Mouse (Mus musculus) adrenal gland, adult 8-10 months (tissue): Measurements from ENCODE around the gene Arf1. TPM values are rescaled to one million over a fixed set of nuclear protein-coding genes. Genes with fewer than 3 reads are reported as not detected.
"Not testable (repeated sequence)": the region's sequence is repeated elsewhere in the genome, so short reads cannot be mapped to it uniquely, and the experiment has no call there.

ENCODE experiments used
- DNase-seq: peaks from one replicate; pipeline ENCODE4 v3.0.0; 2022
- total RNA-seq, 4 experiments: library from RNA; stranded (reverse); gene quantifications; 2 replicates each; pipeline ENCODE4 v1.2.4; 2022

Arf1 gene
- total RNA-seq, 4 experiments from 2014 or later, result 408 to 506 (median 446) TPM

DNA sequence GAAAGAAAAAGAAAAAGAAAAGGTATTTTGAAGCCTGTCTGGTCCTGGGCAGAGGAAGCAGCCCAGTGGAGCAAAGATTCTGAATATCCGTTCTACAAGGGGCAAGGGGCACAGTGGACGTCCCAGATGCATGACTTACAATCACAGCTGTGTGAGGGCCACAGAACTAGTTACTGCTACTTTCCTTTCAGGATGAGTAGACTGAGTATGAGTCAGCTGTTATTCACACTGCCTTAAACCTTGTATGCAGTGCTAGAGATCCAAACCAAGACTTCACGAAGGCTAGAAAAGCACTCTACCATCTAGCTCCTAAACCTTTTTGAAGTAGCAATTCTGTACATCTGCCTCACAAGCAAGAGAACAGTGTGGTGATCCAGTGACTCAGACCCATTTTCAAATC lies 1.8 kb downstream of the Arf1 start:
- DNase-seq, result no peak

DNA sequence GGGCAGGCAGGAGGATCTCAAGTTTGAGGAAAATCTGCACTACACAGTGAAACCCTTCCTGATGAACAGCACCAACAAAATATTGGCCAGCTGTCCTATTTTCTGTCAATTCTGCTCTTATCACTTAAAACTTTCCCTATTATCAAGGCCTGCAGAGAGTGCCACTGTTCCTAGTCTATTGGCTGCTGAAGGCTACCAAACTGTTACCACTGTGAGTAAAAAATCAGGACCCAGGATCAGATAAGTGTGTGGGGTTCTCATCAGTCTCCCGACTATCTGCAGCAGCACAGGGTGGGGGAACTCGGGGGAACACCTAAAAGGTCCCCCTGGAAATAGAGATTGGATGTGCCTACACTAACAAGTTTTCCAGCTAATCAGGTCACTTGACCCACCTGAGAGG lies 2.9 kb downstream of the Arf1 start:
- DNase-seq, result no peak

DNA sequence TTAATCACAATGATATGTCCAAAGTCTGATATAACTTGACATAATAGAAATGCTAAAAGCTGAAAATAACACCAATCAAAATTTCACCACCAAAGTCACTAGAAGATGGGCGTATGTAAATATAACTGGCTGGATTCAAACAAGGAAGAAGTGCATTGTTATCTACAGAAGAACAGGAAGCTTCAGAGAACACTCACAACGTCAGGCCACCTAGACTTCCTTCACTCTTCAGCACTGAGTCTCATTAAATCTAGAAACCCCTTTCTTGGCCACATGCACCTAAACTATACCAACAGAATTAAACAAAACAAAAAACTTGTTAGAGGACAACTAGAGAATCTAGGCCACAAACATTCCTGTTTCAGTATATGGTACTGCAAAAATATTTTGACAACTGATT lies 3.6 kb downstream of the Arf1 start:
- no peak for DNase-seq

DNA sequence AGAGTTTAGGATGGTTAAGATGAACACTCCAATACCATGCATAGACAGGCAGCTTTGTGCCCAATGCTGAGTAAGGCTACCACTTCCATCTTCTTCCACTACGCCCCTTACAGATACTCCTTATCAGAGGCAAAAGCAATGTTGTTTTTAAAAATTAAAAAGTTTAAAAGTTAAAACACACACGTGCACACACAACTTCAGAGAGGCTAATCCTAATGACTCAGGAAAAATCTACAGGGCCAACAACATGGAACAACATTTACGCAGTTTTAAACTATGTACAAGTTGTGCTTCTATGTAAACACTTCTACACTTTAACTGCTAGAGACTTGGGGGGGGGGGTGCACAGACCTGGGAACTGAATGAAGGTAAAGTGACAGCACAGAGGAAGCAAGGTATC lies 4.0 kb downstream of the Arf1 start:
- DNase-seq, result no peak

DNA sequence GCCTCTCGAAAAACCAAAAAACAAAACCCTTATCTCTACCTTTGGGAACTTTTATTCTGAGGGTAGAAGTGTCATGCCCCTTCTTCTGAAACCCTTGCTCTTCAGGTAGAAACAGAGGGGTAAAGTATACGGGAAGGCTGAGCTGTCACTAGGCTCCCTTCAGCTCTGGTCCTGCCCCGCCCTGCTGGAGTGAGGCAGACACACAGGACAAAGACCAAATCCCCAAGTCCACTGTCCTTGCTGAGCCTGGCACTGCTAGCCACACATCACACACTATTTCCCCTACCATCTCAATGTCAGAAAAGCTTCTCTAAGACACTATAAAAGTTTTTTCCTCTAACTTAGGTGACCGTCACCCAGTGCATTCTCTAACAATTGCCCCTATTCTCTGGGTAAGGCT lies 5.8 kb downstream of the Arf1 start:
- DNase-seq, result no peak

DNA sequence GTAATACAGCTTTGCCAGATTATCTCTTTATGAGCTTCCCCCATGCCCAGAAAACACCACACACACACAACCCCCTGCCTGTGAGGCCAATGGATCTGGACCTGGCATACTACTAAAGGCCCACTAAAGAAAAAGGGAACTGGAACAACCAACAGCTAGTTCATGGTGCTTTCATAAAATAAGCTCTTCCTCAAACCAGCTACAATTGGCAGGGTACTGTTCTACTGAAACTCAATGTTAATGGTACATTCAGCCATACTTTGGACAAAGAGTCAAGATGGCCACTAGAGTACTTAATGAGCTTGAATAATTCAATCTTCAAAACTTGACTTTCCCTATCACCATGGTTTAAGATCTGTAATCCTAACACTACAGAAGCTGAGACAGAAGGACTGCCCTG lies 6.5 kb downstream of the Arf1 start:
- DNase-seq, result no peak

DNA sequence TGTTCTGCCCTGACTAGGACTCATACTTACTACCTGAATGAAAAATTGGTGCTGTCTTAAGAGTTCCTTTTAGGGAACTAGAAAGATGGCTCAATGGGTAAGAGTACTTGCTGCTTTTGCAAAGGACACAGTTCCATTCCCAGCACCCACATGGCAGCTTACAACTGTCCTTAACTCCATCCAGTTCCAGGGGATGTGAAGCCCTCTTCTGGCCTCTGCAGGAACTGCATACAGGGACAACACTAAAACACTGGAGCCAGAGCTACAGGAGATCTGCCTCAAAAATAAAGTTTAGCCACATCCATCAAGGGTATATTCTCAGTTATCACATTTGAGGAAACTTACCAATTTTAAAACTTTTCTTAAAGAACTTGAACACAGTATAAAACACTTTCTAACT lies 9.0 kb downstream of the Arf1 start:
- no peak for DNase-seq

DNA sequence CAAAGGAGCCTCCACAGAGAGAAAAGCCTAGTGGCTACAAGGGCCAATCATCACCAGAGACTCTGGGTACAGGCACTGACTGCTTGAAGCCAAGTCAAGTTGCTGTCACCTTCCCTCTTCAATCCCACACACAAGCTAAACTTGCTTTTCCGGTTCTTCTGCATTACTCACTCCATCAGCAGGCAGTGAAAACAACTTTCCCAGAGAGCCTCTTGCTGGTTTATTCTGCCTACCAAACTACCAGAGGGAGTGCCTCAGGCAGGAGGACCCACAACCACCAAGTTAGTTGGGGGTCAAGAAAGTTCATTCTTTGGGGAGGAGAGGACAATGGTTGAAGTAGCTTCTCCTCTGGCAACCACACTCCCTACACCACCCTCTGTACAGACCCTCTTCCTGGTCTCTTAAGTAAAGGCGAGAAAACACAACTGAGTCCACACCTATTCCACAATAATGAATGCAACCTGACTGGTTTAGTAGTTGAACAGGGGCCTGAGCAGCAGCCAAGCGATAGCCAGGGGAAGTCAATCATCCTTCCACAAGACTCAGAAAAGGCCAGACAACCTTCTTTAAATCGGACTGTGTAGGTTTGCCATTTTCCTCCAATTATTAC lies 9.6 kb downstream of the Arf1 start:
- DNase-seq, result no peak

DNA sequence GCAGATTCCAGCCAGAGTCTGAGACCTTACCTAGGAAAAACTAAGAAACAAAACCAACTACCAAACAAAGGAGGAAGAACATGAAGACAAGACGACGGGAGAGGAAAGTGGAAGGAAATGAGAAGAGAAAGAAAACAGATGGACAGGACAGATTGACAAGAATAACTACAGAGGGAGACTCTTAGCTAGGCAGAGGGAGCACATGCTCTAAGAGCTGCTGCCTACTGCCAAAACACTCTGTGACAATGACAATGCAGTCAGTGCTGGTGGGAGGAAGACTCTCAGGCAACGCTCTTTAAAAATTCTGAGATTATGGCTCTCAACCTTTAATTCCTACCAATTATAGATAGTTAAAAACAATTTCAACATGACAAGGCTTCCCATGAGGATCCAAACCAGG lies 11.1 kb downstream of the Arf1 start:
- no peak for DNase-seq

DNA sequence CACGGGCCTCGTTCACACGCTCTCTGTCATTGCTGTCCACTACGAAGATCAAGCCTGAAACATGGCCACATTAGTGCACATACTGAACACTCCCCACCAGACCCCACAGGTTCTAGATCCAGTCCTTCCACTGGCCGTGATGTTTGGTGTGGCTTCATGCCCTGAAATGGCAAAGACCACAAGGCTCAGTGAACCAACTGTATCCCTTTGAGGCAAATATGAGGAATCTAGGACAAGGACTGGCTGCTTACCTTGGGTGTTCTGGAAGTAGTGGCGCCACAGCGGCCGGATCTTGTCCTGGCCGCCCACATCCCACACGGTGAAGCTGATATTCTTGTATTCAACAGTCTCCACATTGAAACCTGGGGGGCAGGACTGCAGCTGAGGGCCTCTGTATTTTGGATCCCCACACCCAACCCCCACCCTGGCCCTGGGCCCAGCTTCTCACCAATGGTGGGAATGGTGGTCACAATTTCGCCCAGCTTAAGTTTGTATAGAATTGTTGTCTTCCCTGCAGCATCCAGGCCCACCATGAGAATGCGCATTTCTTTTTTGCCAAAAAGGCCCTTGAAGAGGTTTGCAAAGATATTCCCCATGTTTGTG lies 15.1 kb downstream of the Arf1 start:
- DNase-seq, result no peak

DNA sequence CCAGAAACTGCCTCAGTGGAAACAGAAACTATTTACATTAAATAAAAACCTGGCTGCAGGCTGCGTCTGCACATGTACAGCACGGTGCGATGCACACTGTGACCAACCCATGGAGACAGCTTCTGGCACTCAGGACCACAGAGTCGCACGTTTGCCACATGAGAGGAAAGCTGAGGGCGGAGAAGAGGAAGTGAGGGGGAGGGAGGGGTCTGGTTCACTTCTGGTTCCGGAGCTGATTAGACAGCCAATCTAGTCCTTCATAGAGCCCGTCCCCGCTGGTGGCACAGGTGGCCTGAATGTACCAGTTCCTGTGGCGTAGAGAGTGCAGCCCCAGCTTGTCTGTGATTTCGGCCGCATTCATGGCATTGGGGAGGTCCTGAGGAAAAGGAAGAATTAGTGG lies 15.8 kb downstream of the Arf1 start:
- DNase-seq, result not testable (repeated sequence)

DNA sequence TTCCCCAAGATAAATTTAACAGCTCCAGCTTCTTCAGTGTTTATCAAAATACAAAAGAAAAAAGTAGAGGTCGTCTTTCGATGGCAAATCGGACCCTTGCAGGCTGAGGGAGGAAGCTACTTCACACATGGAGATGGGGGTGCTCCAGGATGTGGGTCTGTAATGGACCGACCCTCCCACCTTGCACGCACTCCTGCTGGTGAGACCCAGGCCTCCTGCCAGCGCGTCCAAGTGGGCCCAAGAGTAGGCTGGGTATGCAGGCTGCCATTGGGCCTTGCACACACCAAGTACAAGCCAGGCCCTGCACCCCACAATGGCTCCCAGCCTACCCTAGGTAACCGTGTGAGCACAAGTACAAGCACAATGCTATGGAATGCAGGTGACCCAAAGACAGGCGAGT lies 16.5 kb downstream of the Arf1 start:
- not testable (repeated sequence) for DNase-seq

DNA sequence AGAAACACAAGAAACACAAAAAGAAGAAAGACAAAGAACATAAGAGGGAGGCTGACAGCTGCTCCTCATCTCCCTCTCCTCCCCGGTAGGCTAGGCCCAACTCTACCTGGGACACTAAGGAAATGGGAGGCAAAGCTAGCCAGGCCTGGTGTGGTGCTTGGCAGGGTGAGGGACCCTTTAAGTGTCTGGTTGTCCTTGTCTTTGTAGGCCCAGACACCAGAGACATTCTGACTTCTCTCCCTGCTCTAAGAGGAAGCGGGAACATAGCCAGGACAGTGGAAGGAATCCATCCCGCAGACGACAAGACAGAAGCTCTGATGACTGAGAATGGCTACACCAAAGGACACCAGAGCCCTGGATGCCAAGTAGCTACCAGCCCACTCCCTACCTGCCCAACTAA lies 18.1 kb downstream of the Arf1 start:
- DNase-seq, result no peak

DNA sequence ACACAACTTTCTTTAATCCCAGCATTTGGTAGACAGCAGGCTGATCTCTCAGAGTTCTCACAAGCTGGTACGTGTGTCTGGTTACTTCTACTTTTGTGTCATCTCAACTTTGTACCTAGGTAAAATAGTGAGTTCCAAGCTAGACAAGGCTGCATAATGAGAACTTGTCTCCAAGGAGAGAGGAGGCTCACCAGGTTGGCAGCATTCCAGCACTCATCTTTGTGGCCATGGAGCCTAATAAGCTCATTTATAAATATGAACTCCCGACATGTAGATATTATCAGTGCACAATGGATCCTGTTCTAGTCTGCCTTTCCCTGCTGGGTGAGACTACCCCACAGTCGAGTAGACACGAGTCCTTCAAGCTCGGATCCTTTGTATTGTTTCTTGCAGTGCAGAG lies 18.5 kb downstream of the Arf1 start:
- DNase-seq, result no peak

DNA sequence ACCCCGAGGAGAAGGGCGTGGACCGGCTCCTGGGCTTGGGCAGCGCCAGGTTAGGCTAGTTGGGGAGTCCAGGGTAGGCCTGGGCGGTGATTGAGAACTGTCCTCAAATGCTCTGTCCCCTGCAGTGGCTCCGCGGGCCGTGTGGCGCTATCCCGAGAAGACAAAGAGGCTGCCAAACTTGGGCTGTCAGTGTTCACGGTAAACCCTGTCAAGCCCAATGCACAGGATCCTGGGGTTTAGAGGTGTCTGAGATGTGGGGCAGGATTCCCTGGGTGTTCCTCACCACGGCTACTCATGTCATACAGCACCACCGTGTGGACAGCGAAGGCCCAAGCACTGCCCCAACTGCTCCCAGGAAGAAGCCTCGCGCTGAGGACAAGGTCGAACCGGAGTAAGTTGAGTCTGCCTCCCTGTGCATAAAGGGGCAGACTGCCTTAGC lies 19.0 kb downstream of the Arf1 start:
- DNase-seq, result peak; percentile 81

DNA sequence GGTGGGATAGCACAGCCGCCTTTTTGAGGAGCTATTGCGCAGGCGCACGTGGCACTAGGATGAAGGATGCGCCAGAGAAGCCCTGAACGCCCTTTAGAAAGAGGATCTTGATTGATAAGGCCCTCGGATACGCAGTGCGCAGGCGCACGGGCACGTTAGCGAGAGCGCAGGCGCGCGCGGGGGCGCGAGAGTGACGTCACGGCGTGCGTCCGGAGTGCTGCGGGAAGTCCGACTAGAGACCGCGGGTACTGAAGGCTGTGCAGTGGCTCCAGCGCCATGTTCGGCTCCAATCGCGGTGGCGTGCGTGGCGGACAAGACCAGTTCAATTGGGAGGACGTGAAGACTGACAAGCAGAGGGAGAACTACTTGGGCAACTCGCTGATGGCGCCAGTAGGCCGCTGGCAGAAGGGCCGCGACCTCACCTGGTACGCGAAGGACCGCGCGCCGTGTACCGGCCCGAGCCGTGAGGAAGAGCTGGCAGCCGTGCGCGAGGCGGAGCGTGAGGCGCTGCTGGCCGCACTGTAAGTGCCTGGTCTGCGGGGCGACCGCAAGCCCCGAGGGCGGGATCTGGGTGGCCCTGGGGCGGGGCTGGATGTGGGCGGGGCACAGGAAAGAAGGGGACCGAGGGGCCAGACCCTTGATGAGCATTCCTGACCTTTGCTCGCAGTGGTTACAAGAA lies 19.8 kb downstream of the Arf1 start, which contains the start of gene 2310033P09Rik:
2310033P09Rik (plus strand) TSS at position 169 of the 679 bp plus-strand sequence.
- peak; percentile 93 for DNase-seq

DNA sequence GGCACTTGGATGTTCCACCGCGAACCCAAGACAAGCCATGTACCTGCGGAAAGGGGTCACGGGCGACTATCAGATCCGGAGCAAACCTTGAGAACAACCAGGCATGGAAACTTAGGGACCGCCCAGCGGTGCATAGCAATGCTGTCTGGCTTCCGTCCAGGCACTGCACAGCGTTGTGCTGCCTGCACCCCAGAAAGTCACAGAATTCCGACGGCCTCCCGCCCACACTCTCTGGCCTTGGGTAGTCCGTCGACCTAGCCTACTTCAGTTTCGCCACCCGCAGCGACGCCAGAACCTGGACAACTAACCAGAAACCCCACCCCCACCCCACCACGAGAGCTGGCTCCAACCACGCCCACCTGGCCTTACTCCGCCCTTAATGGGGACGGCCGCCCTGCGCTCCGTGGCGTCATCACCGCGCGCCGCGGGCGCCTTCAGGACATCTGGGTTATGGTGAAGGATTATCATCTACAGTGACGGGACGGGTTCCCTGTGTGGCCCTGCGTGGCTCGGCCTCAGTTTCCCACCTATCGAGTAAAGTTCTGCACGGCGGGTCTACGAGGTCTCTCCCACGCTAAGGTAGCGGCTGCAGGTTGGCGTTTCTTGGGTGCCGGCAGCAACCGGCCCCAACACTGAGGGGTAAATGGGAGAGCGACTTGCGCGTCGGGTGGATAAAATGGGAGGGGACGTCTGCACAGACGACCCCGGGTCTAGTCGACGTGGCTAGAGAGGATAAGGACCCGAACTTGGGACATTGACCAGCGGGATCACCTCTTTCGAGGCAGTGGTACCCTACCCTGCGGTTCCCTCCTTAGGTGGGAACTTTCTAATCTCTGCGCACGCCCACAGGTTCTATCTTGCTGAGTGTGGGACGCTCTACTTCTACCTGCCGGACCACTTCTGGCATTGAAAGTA lies 25.7 kb downstream of the Arf1 start, which contains the start of gene Mrpl55:
Mrpl55 (plus strand) TSS at position 406 of the 915 bp plus-strand sequence.
- peak; percentile 87 for DNase-seq

DNA sequence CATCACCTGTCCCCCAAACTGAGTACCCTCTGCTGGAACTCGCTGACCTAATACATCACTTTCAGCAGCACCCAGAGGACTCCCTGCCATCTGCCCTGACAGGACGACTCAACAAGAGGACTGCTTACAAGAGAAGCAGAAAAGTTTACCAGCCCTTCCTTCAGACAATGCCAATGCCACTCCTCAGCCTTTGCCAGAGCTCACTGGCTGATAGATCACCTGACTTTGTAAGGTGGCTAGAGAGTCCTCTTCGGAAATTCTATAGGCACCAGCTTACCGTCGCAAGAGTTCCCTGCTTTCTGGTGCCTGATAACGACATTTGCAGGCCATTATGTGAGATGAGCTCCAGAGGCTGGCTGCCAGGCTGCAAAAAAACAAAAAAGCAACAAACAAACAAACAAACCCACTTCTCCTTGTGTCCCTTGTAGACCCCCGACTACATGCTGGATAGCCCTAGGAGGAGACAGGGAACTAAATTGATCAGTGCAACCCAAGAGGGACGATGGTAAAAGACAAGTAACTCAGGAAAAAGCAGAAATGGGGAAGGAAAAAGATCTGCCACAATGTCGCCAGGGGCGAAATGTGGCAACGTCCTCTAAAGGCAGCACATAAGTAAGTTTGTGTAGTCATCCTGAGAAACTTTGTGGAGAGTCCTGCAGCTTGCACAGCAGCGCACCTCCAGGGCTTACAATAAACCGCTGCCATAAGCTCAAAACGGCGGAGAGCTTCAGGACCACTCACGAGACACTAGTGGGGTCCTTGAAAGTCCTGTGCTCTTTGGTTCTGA lies 26.7 kb downstream of the Arf1 start:
- no peak for DNase-seq

DNA sequence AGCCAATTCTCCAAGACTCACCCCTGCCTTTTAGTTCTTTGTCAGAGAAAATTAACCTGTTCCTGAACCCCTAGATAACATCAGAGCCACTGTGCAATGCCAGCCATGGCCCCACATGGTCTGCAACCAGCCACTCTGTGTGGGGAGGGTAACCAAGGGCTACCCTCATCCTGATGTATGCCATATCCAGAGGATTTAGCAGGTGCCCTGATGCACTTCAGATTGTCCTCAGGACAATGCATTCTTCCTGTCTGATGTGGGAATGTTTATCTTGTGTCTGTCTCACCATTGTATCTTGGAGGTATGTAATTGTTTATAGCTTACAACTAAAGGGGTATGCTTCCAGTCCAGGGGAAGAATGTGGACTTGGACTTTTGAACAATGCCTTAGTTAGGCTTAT lies 31.8 kb downstream of the Arf1 start:
- no peak for DNase-seq

DNA sequence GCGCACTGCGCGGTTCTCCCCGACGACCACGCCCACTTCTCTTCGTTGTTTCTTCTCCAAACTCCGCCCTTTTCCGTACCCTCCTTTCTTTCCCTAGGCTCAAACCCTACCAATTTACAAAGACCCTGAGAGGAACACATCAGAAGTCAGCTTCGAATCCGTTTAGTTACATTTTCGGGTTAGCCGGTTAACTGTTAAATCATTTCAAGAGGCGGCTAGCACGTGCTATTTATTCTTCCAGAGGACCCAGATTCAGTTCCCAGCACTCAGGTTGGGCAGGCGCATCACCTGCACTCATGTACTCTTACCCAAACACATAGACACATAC lies 36.0 kb downstream of the Arf1 start, which contains the start of gene Guk1:
Guk1 (minus strand) TSS at position 154 of the 328 bp plus-strand sequence.
- DNase-seq, result no peak

DNA sequence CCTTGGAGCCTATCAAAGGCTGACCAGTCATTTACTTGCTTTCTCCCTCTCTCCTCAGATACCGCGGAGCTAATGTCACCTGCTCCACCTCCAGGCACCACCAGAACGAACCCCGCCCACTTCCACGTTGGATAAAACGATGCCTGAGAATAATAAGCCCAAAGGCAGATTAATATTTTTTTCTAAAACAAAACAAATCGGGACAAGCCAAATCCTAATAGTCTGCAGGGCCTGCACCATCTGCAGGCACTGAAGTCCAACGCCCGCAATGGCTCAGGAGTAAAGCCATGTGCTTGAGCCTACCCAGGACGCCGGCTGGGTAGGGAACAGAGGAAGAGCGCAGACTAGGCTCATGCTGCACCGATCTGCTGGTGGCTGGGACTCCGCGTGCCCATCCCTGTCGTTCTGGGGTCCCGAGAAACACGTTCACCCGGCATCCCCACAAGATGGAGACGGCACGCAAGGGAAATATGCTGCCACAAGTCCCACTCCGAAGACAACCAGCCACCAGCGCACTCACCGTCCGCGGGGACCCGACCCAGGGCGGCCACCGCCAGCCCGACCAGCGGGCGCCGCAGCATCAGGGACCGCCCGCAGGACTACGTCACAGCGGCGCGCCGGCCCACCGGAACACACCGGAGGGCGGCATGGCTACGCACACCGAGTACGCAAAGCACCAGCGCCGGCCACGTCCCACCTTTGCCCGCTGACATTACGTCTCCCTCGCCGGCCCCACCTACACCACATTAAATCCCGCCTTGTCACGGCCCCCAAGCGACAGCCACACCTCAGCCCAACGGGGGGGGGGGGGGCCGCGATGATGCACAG lies 36.6 kb downstream of the Arf1 start:
- peak; percentile 92 for DNase-seq
